Mouse (Mus musculus) megakaryocyte-erythroid progenitor cell, adult 5 weeks (primary cell): ENCODE data around the gene Krtap5-5. TPM values are rescaled to one million over a fixed set of nuclear protein-coding genes. Genes with fewer than 3 reads are reported as not detected.

Experiments
- polyA plus RNA-seq: library from polyadenylated mRNA; stranded (reverse); fragments of >175 nt; gene quantifications from 2 replicates; pipeline ENCODE4 v1.2.3, GENCODE M21; 2012

Krtap5-5 gene
- not detected in 2 replicates for polyA plus RNA-seq

GRCm38 (mm10) chr7:142229871-142230270, at the start of gene Krtap5-5:
Gene Krtap5-5 (minus strand): TSS chr7:142229971.

GRCm38 (mm10) chr7:142274263-142274662, 44.5 kb upstream of the Krtap5-5 start, which contains the start of gene Gm4559:
Gene Gm4559 (minus strand): TSS chr7:142274363.

GRCm38 (mm10) chr7:142258254-142258653, 28.5 kb upstream of the Krtap5-5 start, which contains the start of gene Gm2431:
Gene Gm2431 (minus strand): TSS chr7:142258354.

GRCm38 (mm10) chr7:142240978-142241377, 11.2 kb upstream of the Krtap5-5 start, which contains the start of gene Gm40460:
Gene Gm40460 (minus strand): TSS chr7:142241078.

GRCm38 (mm10) chr7:142211559-142211958, 18.2 kb downstream of the Krtap5-5 start, which contains the start of gene Gm7579:
Gene Gm7579 (plus strand): TSS chr7:142211859.

GRCm38 (mm10) chr7:142201064-142201463, 28.7 kb downstream of the Krtap5-5 start, which contains the start of gene Krtap5-3:
Gene Krtap5-3 (plus strand): TSS chr7:142201364.

GRCm38 (mm10) chr7:142190289-142190688, 39.5 kb downstream of the Krtap5-5 start, which contains the start of gene Gm10153:
Gene Gm10153 (minus strand): TSS chr7:142190389.

Other genes with a start within 250 kb of the Krtap5-5 start
- 51.7 TPM in 2 replicates for gene Mob2, start 168.9 kb downstream of the Krtap5-5 start, polyA plus RNA-seq
- 2.6 and 3.2 TPM in 2 replicates for gene Dusp8, start 134.1 kb downstream of the Krtap5-5 start, polyA plus RNA-seq
- not detected in 2 replicates for gene Gm45618, start 109.2 kb downstream of the Krtap5-5 start, polyA plus RNA-seq
- gene Gm39115, start 93.9 kb downstream of the Krtap5-5 start, polyA plus RNA-seq, result not detected in 2 replicates
- gene Gm45337, start 85.4 kb downstream of the Krtap5-5 start, polyA plus RNA-seq, result not detected in 2 replicates
- gene Gm29735, start 72.9 kb downstream of the Krtap5-5 start, polyA plus RNA-seq, result not detected in 2 replicates
- not detected in 2 replicates for gene Gm4553, start 64.2 kb downstream of the Krtap5-5 start, polyA plus RNA-seq
- not detected in 2 replicates for gene Krtap5-2, start 54.0 kb downstream of the Krtap5-5 start, polyA plus RNA-seq
- not detected in 2 replicates for gene Gm10153, start 39.6 kb downstream of the Krtap5-5 start, polyA plus RNA-seq
- not detected in 2 replicates for gene Krtap5-3, start 28.6 kb downstream of the Krtap5-5 start, polyA plus RNA-seq
- gene Gm7579, start 18.1 kb downstream of the Krtap5-5 start, polyA plus RNA-seq, result not detected in 2 replicates
- not detected in 2 replicates for gene Gm40460, start 11.1 kb upstream of the Krtap5-5 start, polyA plus RNA-seq
- gene Gm2431, start 28.4 kb upstream of the Krtap5-5 start, polyA plus RNA-seq, result not detected in 2 replicates
- gene Gm4559, start 44.4 kb upstream of the Krtap5-5 start, polyA plus RNA-seq, result not detected in 2 replicates
- gene Krtap5-1, start 67.1 kb upstream of the Krtap5-5 start, polyA plus RNA-seq, result not detected in 2 replicates
- not detected in 2 replicates for gene Krtap5-4, start 73.6 kb upstream of the Krtap5-5 start, polyA plus RNA-seq
- 2.5 and 2.6 TPM in 2 replicates for gene Ifitm10, start 143.8 kb upstream of the Krtap5-5 start, polyA plus RNA-seq
- 62.1 and 84.1 TPM in 2 replicates for gene Gm49369, start 152.7 kb upstream of the Krtap5-5 start, polyA plus RNA-seq
- 77.7 and 82.6 TPM in 2 replicates for gene Ctsd, start 158.1 kb upstream of the Krtap5-5 start, polyA plus RNA-seq
- not detected in 2 replicates for gene Syt8, start 204.9 kb upstream of the Krtap5-5 start, polyA plus RNA-seq
- gene Tnni2, start 211.8 kb upstream of the Krtap5-5 start, polyA plus RNA-seq, result 3.8 and 4.9 TPM in 2 replicates
- 82.2 and 95.3 TPM in 2 replicates for gene Lsp1, start 230.8 kb upstream of the Krtap5-5 start, polyA plus RNA-seq